In the genomic region with DNA sequence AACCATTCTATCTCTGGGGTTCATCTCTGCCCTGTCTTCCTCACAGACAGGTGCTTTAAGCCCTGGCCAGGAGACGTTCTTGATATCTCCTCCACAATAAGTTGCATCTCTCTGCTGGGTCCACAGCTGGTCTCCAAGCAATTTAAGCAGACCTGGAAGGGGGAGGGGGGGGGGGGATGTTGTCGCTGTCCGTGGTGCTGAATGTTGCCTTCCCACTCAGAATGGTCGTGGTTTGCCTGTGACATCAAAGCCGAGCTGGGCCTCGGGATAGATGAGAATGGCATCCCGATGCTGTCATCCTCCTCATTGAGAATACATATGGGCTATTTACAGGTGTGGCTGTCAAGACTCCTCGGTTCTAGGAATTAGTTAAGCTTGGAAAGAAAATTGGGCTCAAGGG, we compare ENCODE assay signal across 11 mouse cellular contexts. TPM values are rescaled to one million over a fixed set of nuclear protein-coding genes. Genes with fewer than 3 reads are reported as not detected.
DNase-seq lines count a peak whose midpoint lies in the region; ATAC-seq and TF ChIP-seq lines count a peak whose summit lies in the region.
"Had no signal": no experiment of that assay in that cellular context is flagged by ENCODE, and none has a peak within 500 bp of the region (broad histone marks: within the 10 kb centered on the region; RNA-seq: fewer than 3 reads in every experiment).

No protein-coding gene starts in this region.

- H3K9me3 ChIP-seq in heart, embryonic 14.5 days (ENCODE audit: control insufficient read depth, low read length), result no peaks in the 10 kb centered on the region
- H3K9me3 ChIP-seq in midbrain, embryonic 11.5 days (ENCODE audit: control insufficient read depth, low read length), result no peaks in the 10 kb centered on the region
- no peaks in the 10 kb centered on the region for H3K9me3 ChIP-seq in midbrain, embryonic 15.5 days

- 10% methylated on average over 8 of the region's 8 CpGs for WGBS in heart, embryonic 14.5 days
- 22% methylated on average over 8 of the region's 8 CpGs for WGBS in midbrain, embryonic 11.5 days
- 19% methylated on average over 8 of the region's 8 CpGs for WGBS in midbrain, embryonic 15.5 days

- TF ChIP-seq CTCF in embryonic fibroblast, embryonic 13.5 days (IDR thresholded peaks at IDR 0.05; ENCODE audit: borderline replicate concordance, insufficient read depth, low read length), result no peak

- no peaks in the 10 kb centered on the region for H3K36me3 ChIP-seq in heart, embryonic 14.5 days (ENCODE audit: control insufficient read depth, insufficient read depth, low read length)
- H3K36me3 ChIP-seq in midbrain, embryonic 11.5 days (ENCODE audit: control insufficient read depth, insufficient read depth, low read length), result no peaks in the 10 kb centered on the region
- no peaks in the 10 kb centered on the region for H3K36me3 ChIP-seq in midbrain, embryonic 15.5 days (replicated peaks)
- H3K36me3 ChIP-seq in splenic B cell, adult 2 months (ENCODE audit: control insufficient read depth, insufficient read depth, low read length, poor library complexity, severe bottlenecking), result no peaks in the 10 kb centered on the region
- H3K36me3 ChIP-seq: G1E had no signal

- DNase-seq in heart, adult 18-20 months, result no peak
- DNase-seq in midbrain, embryonic 11.5 days (ENCODE audit: low spot score, missing footprints), result peak; percentile 88
- DNase-seq in splenic B cell, adult 2 months (ENCODE audit: low read depth, low spot score), result peak; percentile 25
- no peak for DNase-seq in frontal cortex, postnatal 10 days (ENCODE audit: low spot score in 2 of 2)
- DNase-seq in right cerebral cortex, postnatal 25 days, result no peak

- H3K4me1 ChIP-seq in heart, embryonic 14.5 days (ENCODE audit: control insufficient read depth in 2 of 2, insufficient read depth in 2 of 2, low read length in 2 of 2), result peaks cover 26 to 30% of the 10 kb centered on the region in 2 experiments
- H3K4me1 ChIP-seq in midbrain, embryonic 11.5 days (ENCODE audit: control insufficient read depth, insufficient read depth, low read length), result peaks cover 6% of the 10 kb centered on the region
- H3K4me1 ChIP-seq in midbrain, embryonic 15.5 days, result peaks cover 58% of the 10 kb centered on the region
- H3K4me1 ChIP-seq in embryonic fibroblast, embryonic 13.5 days (ENCODE audit: control insufficient read depth, insufficient read depth, low read length), result peaks cover 14% of the 10 kb centered on the region

- no peak overlapping the region for H3K4me3 ChIP-seq in heart, embryonic 14.5 days (ENCODE audit: control insufficient read depth in 1 of 2, insufficient read depth in 1 of 2, low read depth in 1 of 2, low read length in 2 of 2)
- H3K4me3 ChIP-seq in midbrain, embryonic 11.5 days (ENCODE audit: low read depth, low read length), result no peak overlapping the region
- no peak overlapping the region for H3K4me3 ChIP-seq in midbrain, embryonic 15.5 days
- no peak overlapping the region for H3K4me3 ChIP-seq in embryonic fibroblast, embryonic 13.5 days (ENCODE audit: insufficient read depth, low read length)

- H3K4me2 ChIP-seq in heart, embryonic 14.5 days (ENCODE audit: low read length), result peak overlapping the region; percentile 6
- H3K4me2 ChIP-seq in midbrain, embryonic 11.5 days, result no peak overlapping the region
- H3K4me2 ChIP-seq in midbrain, embryonic 15.5 days, result no peak overlapping the region; the same call in 1 of the 2 replicates

- H3K9ac ChIP-seq in heart, embryonic 14.5 days (ENCODE audit: low read length), result no peak overlapping the region
- H3K9ac ChIP-seq in midbrain, embryonic 11.5 days (ENCODE audit: low read length), result no peak overlapping the region
- no peak overlapping the region for H3K9ac ChIP-seq in midbrain, embryonic 15.5 days

- H3K27ac ChIP-seq in heart, embryonic 14.5 days (replicated peaks in 1 of 2; ENCODE audit: control insufficient read depth in 1 of 2, insufficient read depth in 1 of 2, low read depth in 2 of 2, low read length in 2 of 2), result peak overlapping the region in 1 of 2 experiments; percentile 51; a peak in 2 of 4 replicates
- H3K27ac ChIP-seq in midbrain, embryonic 11.5 days (ENCODE audit: low read depth, low read length), result no peak overlapping the region
- H3K27ac ChIP-seq in midbrain, embryonic 15.5 days, result no peak overlapping the region
- peak overlapping the region; percentile 66 for H3K27ac ChIP-seq in embryonic fibroblast, embryonic 13.5 days (ENCODE audit: insufficient read depth, low read length)

- no peak for TF ChIP-seq POLR2A in embryonic fibroblast, embryonic 13.5 days (IDR thresholded peaks at IDR 0.05; ENCODE audit: low read depth, low read length)

- H3K27me3 ChIP-seq in heart, embryonic 14.5 days (ENCODE audit: control insufficient read depth, insufficient read depth, low read length), result peaks cover 25% of the 10 kb centered on the region
- H3K27me3 ChIP-seq in midbrain, embryonic 11.5 days (ENCODE audit: control insufficient read depth, insufficient read depth, low read length), result peaks cover 40% of the 10 kb centered on the region
- peaks cover 21% of the 10 kb centered on the region for H3K27me3 ChIP-seq in midbrain, embryonic 15.5 days (replicated peaks)
- H3K27me3 ChIP-seq in splenic B cell, adult 2 months (ENCODE audit: control insufficient read depth, insufficient read depth, low read length, poor library complexity, severe bottlenecking), result no peaks in the 10 kb centered on the region; the same call in 1 of the 2 replicates

- no peak for ATAC-seq in heart, embryonic 14.5 days (ENCODE audit: insufficient number of reproducible peaks, insufficient read depth, low FRiP score, low read depth)
- no peak for ATAC-seq in midbrain, embryonic 11.5 days (ENCODE audit: low FRiP score)
- ATAC-seq in midbrain, embryonic 15.5 days (replicated peaks), result no peak
- ATAC-seq: forebrain, embryonic 14.5 days had no signal

RNA-seq across cellular contexts. Expression of a gene that starts 2.3 kb away (rescaled TPM):
- 0.18 TPM in 1 of 2 replicates, not detected in the other for polyA plus RNA-seq in heart, embryonic 14.5 days (2014; fragmentation: Nextera tagmentation; extraction: Ambion mirVana)
- under 1 TPM in 1 of 2 experiments, not detected in 1; 0.10 TPM for total RNA-seq in heart, adult 18-20 months (2021)
- 0.04 TPM in 1 of 2 replicates, not detected in the other for polyA plus RNA-seq in midbrain, embryonic 11.5 days (2014; fragmentation: Nextera tagmentation; extraction: Ambion mirVana)
- polyA plus RNA-seq in midbrain, embryonic 15.5 days (2015; fragmentation: Nextera tagmentation; extraction: Ambion mirVana), result 0.49 and 0.67 TPM in 2 replicates
- polyA plus RNA-seq in embryonic fibroblast, embryonic 13.5 days (2011; ENCODE audit: insufficient read length, low read depth, missing spikeins), result 4.5 and 7.4 TPM in 2 replicates
- polyA plus RNA-seq: G1E; lung, embryonic 16.5 days had no signal

RNA-seq across cellular contexts. Expression of a gene that starts 30.4 kb away (rescaled TPM):
- polyA plus RNA-seq in heart, embryonic 14.5 days (2014; fragmentation: Nextera tagmentation; extraction: Ambion mirVana), result 110 and 111 TPM in 2 replicates
- total RNA-seq in heart, adult 18-20 months (2021), result 10 to 100 TPM; 67.7 to 86.0 TPM
- polyA plus RNA-seq in midbrain, embryonic 11.5 days (2014; fragmentation: Nextera tagmentation; extraction: Ambion mirVana), result 157 and 158 TPM in 2 replicates
- polyA plus RNA-seq in midbrain, embryonic 15.5 days (2015; fragmentation: Nextera tagmentation; extraction: Ambion mirVana), result 91.7 and 96.4 TPM in 2 replicates
- polyA plus RNA-seq in embryonic fibroblast, embryonic 13.5 days (2011; ENCODE audit: insufficient read length, low read depth, missing spikeins), result 67.0 and 81.9 TPM in 2 replicates

RNA-seq across cellular contexts. Expression of a gene that starts 31.3 kb away (rescaled TPM):
- 10.2 and 10.9 TPM in 2 replicates for polyA plus RNA-seq in heart, embryonic 14.5 days (2014; fragmentation: Nextera tagmentation; extraction: Ambion mirVana)
- 1 to 10 TPM; 6.9 to 8.8 TPM for total RNA-seq in heart, adult 18-20 months (2021)
- 4.2 TPM in 2 replicates for polyA plus RNA-seq in midbrain, embryonic 11.5 days (2014; fragmentation: Nextera tagmentation; extraction: Ambion mirVana)
- 12.2 and 13.6 TPM in 2 replicates for polyA plus RNA-seq in midbrain, embryonic 15.5 days (2015; fragmentation: Nextera tagmentation; extraction: Ambion mirVana)
- 6.0 and 8.0 TPM in 2 replicates for polyA plus RNA-seq in embryonic fibroblast, embryonic 13.5 days (2011; ENCODE audit: insufficient read length, low read depth, missing spikeins)

RNA-seq across cellular contexts. Expression of a gene that starts 46.3 kb away (rescaled TPM):
- polyA plus RNA-seq in heart, embryonic 14.5 days (2014; fragmentation: Nextera tagmentation; extraction: Ambion mirVana), result 49.9 and 53.1 TPM in 2 replicates
- total RNA-seq in heart, adult 18-20 months (2021), result 10 to 100 TPM; 46.0 TPM
- polyA plus RNA-seq in midbrain, embryonic 11.5 days (2014; fragmentation: Nextera tagmentation; extraction: Ambion mirVana), result 40.1 and 41.7 TPM in 2 replicates
- 78.8 and 80.6 TPM in 2 replicates for polyA plus RNA-seq in midbrain, embryonic 15.5 days (2015; fragmentation: Nextera tagmentation; extraction: Ambion mirVana)
- 31.4 and 33.5 TPM in 2 replicates for polyA plus RNA-seq in embryonic fibroblast, embryonic 13.5 days (2011; ENCODE audit: insufficient read length, low read depth, missing spikeins)

RNA-seq across cellular contexts. Expression of a gene that starts 46.3 kb away (rescaled TPM):
- polyA plus RNA-seq in heart, embryonic 14.5 days (2014; fragmentation: Nextera tagmentation; extraction: Ambion mirVana), result 1.3 and 1.4 TPM in 2 replicates
- total RNA-seq in heart, adult 18-20 months (2021), result 1 to 10 TPM in 1 of 2 experiments, under 1 TPM in 1; 0.93 to 2.7 TPM
- polyA plus RNA-seq in midbrain, embryonic 11.5 days (2014; fragmentation: Nextera tagmentation; extraction: Ambion mirVana), result 1.6 TPM in 2 replicates
- polyA plus RNA-seq in midbrain, embryonic 15.5 days (2015; fragmentation: Nextera tagmentation; extraction: Ambion mirVana), result 3.6 and 4.2 TPM in 2 replicates
- polyA plus RNA-seq in embryonic fibroblast, embryonic 13.5 days (2011; ENCODE audit: insufficient read length, low read depth, missing spikeins), result 0.60 and 1.5 TPM in 2 replicates

Comparison
In these comparisons a context has a peak if more than half of its experiments do, and no peak if none do; other contexts are left out.
1. DNase-seq: peak in midbrain, embryonic 11.5 days (single experiment) and splenic B cell, adult 2 months (single experiment); none in heart, adult 18-20 months (0 of 2), frontal cortex, postnatal 10 days (0 of 2) and right cerebral cortex, postnatal 25 days (single experiment).